Mouse (Mus musculus): Measurements from ENCODE around the gene Snf8. TPM values are rescaled to one million over a fixed set of nuclear protein-coding genes. Genes with fewer than 3 reads are reported as not detected.

Snf8 gene
- total and polyA plus RNA-seq, 3 experiments: 70.8 to 199 (median 113) TPM

DNA sequence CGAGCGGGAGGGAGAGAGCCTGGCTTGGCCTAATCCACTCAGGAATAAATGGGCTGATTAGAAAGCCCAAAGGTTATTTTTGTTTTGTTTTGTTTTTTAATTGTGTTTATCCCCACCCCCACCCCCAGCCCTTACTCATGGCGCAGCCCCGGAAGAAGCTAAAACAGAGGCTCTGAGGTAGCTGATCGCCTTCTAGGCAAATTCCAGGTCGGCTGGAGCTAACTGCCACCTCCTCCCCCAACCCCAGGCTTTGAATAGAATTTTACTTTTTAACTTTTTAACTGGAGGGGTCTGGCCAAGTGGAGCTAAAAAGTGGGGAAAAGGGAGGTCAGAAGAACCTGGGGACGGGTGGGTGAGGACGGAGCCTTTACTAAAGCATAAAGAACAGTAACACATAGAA, 44.8 kb upstream of the Snf8 start:
- Histone ChIP-seq H3K9ac (ENCODE audit: insufficient read depth, low read depth) (no peak overlapping the region), H3K79me2 (replicated peaks; ENCODE audit: control insufficient read depth, extremely low read depth, insufficient read depth, poor library complexity, severe bottlenecking) (no peaks in the 10 kb centered on the region), H3K4me2 (ENCODE audit: insufficient read depth, low read depth, poor library complexity, severe bottlenecking) (no peak overlapping the region), H3K4me1 (ENCODE audit: control insufficient read depth in 1 of 2, insufficient read depth in 2 of 2) (no peaks in the 10 kb centered on the region), H3K9me3 (replicated peaks; ENCODE audit: low read length) (peaks cover 9% of the 10 kb centered on the region), H3K36me3 (replicated peaks in 1 of 2; ENCODE audit: control insufficient read depth in 1 of 2, insufficient read depth in 1 of 2, low read length in 1 of 2) (no peaks in the 10 kb centered on the region), H3K27me3 (replicated peaks) (peaks cover 73% of the 10 kb centered on the region), H3K4me3 (replicated peaks in 1 of 3; ENCODE audit: low read depth in 2 of 3, low read length in 2 of 3, poor library complexity in 1 of 3) (no peak overlapping the region), H3K27ac (ENCODE audit: insufficient read depth, low read depth) (no peak overlapping the region)
- TF ChIP-seq ETS1 (conservative IDR thresholded peaks at IDR 0.05; ENCODE audit: low read depth, low read length) (no peak), NRF1 (IDR thresholded peaks at IDR 0.05; ENCODE audit: low read depth, low read length) (no peak), POLR2A (IDR thresholded peaks at IDR 0.05; ENCODE audit: low read depth, low read length) (no peak), MAX (IDR thresholded peaks at IDR 0.05; ENCODE audit: low read length) (no peak), MAFK (IDR thresholded peaks at IDR 0.05; ENCODE audit: insufficient replicate concordance, low read length) (no peak), MYC (IDR thresholded peaks at IDR 0.05; ENCODE audit: low read depth, low read length) (no peak), ELF1 (IDR thresholded peaks at IDR 0.05; ENCODE audit: low read depth, low read length) (no peak), EP300 (IDR thresholded peaks at IDR 0.05; ENCODE audit: low read length) (no peak), USF1 (IDR thresholded peaks at IDR 0.05; ENCODE audit: low read depth, low read length) (no peak), KAT2A (IDR thresholded peaks at IDR 0.05; ENCODE audit: insufficient replicate concordance, low read length) (no peak)
- in situ Hi-C loops (cut with MboI; ENCODE audit: low pct_ligation_motif_present, low pct_unique_long_range_greater_than_20kb, low sequenced_read_pairs): loop anchor here (10.0 kb wide), 1 partner anchor 95 kb away; no protein-coding TSS in a partner anchor
- DNase-seq (ENCODE audit: extremely low read depth): no peak
- dilution Hi-C loops (cut with MboI; ENCODE audit: extremely low pct_ligation_motif_present, extremely low pct_unique_long_range_greater_than_20kb, low sequenced_read_pairs): no loop called here

DNA sequence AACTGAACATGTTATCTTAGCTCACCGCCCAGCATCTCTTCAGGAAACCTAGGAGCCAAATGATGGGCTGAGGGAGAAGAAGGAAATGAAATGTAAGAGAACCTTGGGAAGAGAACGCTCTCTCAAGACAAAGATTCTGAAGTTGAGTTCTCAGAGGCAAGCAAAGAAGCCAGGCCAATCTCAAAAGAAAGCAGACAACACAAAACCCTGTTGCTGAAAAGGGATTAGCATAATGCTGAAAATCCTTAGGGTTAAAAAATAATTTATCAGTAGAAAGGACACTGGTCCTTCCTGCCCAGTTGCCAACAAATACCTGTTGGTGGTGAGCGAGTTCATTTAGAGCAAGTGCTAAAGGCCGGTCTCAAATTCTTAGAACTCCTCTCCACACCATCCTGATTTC, 44.3 kb upstream of the Snf8 start:
- peaks cover 77% of the 10 kb centered on the region for H3K27me3 ChIP-seq (replicated peaks)
- H3K4me3 ChIP-seq (replicated peaks in 1 of 3; ENCODE audit: low read depth in 2 of 3, low read length in 2 of 3, poor library complexity in 1 of 3): no peak overlapping the region
- no peak overlapping the region for H3K9ac ChIP-seq (ENCODE audit: insufficient read depth, low read depth)
- H3K4me1 ChIP-seq (ENCODE audit: control insufficient read depth in 1 of 2, insufficient read depth in 2 of 2): no peaks in the 10 kb centered on the region
- no peak overlapping the region for H3K27ac ChIP-seq (ENCODE audit: insufficient read depth, low read depth)
- no peaks in the 10 kb centered on the region for H3K79me2 ChIP-seq (replicated peaks; ENCODE audit: control insufficient read depth, extremely low read depth, insufficient read depth, poor library complexity, severe bottlenecking)
- no peak for DNase-seq (ENCODE audit: extremely low read depth)
- TF ChIP-seq JUND (conservative IDR thresholded peaks at IDR 0.05; ENCODE audit: low read depth, low read length) (no peak), MXI1 (IDR thresholded peaks at IDR 0.05; ENCODE audit: low read depth, low read length) (no peak)
- H3K36me3 ChIP-seq (replicated peaks in 1 of 2; ENCODE audit: control insufficient read depth in 1 of 2, insufficient read depth in 1 of 2, low read length in 1 of 2): no peaks in the 10 kb centered on the region
- in situ Hi-C loops (cut with MboI; ENCODE audit: low pct_ligation_motif_present, low pct_unique_long_range_greater_than_20kb, low sequenced_read_pairs): no loop called here
- H3K9me3 ChIP-seq (replicated peaks; ENCODE audit: low read length): peaks cover 9% of the 10 kb centered on the region
- no peak overlapping the region for H3K4me2 ChIP-seq (ENCODE audit: insufficient read depth, low read depth, poor library complexity, severe bottlenecking)
- dilution Hi-C loops (cut with MboI; ENCODE audit: extremely low pct_ligation_motif_present, extremely low pct_unique_long_range_greater_than_20kb, low sequenced_read_pairs): no loop called here

DNA sequence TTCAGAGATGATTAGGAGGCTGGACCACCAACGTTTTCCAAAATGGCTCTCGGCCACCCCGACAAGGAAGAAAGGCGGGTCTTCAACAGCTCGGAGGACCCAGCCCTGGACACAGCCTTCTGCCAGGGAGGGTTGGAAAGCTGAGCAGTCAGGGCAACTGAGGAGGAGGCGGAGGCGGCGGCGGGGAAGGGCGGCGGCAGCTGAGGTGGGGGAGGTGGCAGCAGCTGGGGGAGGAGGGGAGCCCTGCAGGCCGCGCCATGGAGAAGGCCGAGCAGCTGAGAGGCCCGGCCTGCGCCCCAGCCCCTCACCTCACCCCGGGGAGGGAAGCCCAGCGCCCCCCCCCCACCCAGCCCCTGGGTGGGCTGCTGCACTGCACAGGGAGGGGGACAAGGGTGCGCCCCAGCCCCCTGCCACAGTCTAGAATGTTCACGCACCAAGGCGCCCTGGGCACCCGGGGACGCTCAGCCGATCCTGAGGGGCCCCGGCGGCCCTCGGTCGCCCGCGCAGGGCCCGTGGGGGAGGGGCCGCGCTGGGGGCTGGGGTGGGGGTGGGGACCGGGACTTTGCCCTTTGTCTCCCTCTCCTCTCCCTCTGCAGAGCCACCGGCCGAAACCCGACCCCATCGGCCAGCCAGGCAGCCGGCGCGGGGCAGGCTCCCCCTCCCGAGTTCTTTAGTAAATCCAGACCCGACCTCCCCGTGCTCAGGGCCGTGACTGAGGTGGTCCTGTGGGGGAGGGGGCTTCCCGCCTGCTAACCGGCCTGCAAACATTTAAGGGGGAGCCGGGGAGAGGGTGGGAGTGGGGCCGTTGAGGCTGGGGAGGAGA, 43.6 kb upstream of the Snf8 start:
- no peak overlapping the region for H3K27ac ChIP-seq (ENCODE audit: insufficient read depth, low read depth)
- TF ChIP-seq BHLHE40 (IDR thresholded peaks at IDR 0.05; ENCODE audit: low read depth, low read length) (no peak), MAX (IDR thresholded peaks at IDR 0.05; ENCODE audit: low read length) (no peak), IRF4 (IDR thresholded peaks at IDR 0.05; ENCODE audit: low read depth, low read length) (no peak), NELFE (IDR thresholded peaks at IDR 0.05; ENCODE audit: low read depth, low read length) (no peak), USF1 (IDR thresholded peaks at IDR 0.05; ENCODE audit: low read depth, low read length) (no peak), TBP (conservative IDR thresholded peaks at IDR 0.05; ENCODE audit: low read depth, low read length) (no peak), ZKSCAN1 (IDR thresholded peaks at IDR 0.05; ENCODE audit: borderline replicate concordance, low read depth, low read length) (no peak), SIN3A (IDR thresholded peaks at IDR 0.05; ENCODE audit: low read length) (no peak), SMC3 (IDR thresholded peaks at IDR 0.05; ENCODE audit: low read depth, low read length) (no peak), JUND (conservative IDR thresholded peaks at IDR 0.05; ENCODE audit: low read depth, low read length) (no peak), HCFC1 (IDR thresholded peaks at IDR 0.05; ENCODE audit: low read depth, low read length) (no peak)

More for the DNA sequence above, 43.6 kb upstream of the Snf8 start:
- H3K4me2 ChIP-seq (ENCODE audit: insufficient read depth, low read depth, poor library complexity, severe bottlenecking): no peak overlapping the region
- DNase-seq (ENCODE audit: extremely low read depth): no peak
- dilution Hi-C loops (cut with MboI; ENCODE audit: extremely low pct_ligation_motif_present, extremely low pct_unique_long_range_greater_than_20kb, low sequenced_read_pairs) (no loop called here), in situ Hi-C loops (cut with MboI; ENCODE audit: low pct_ligation_motif_present, low pct_unique_long_range_greater_than_20kb, low sequenced_read_pairs) (no loop called here)
- H3K9me3 ChIP-seq (replicated peaks; ENCODE audit: low read length): peaks cover 9% of the 10 kb centered on the region
- no peaks in the 10 kb centered on the region for H3K79me2 ChIP-seq (replicated peaks; ENCODE audit: control insufficient read depth, extremely low read depth, insufficient read depth, poor library complexity, severe bottlenecking)
- H3K9ac ChIP-seq (ENCODE audit: insufficient read depth, low read depth): no peak overlapping the region
- H3K36me3 ChIP-seq (replicated peaks in 1 of 2; ENCODE audit: control insufficient read depth in 1 of 2, insufficient read depth in 1 of 2, low read length in 1 of 2): no peaks in the 10 kb centered on the region
- H3K4me3 ChIP-seq (replicated peaks in 1 of 3; ENCODE audit: low read depth in 2 of 3, low read length in 2 of 3, poor library complexity in 1 of 3): no peak overlapping the region
- peaks cover 82% of the 10 kb centered on the region for H3K27me3 ChIP-seq (replicated peaks)
- H3K4me1 ChIP-seq (ENCODE audit: control insufficient read depth in 1 of 2, insufficient read depth in 2 of 2): no peaks in the 10 kb centered on the region
